Mouse (Mus musculus): ENCODE data around the gene Pnkd. TPM values are rescaled to one million over a fixed set of nuclear protein-coding genes. Genes with fewer than 3 reads are reported as not detected.
A peak's percentile ranks its signal among the peaks of the same experiment; 100 is the strongest.

Gene Pnkd
- total and polyA plus RNA-seq, 3 experiments, result 27.7 to 186 (median 30.5) TPM

DNA sequence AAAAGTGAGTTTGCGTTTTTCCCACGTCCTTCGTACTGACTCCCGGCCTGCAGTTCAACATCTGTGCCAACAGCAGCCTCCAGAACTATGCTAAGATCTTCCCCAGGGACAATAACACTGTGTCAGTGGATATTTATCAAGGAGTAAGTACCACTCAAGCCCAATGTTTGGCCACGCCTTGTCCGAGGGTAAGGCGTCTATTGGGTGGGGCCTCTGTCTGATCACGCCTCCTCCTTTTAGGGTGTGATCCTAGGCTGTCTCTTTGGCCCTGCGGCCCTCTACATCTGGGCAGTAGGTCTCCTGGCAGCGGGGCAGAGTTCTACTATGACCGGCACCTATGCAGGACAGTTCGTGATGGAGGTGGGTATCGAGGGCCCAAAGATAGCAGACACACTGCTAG, 98.7 kb downstream of the Pnkd start:
- Histone ChIP-seq H3K36me3 (replicated peaks) (no peaks in the 10 kb centered on the region), H3K4me3 (ENCODE audit: low read depth, low read length) (no peak overlapping the region), H3K9me3 (replicated peaks) (no peaks in the 10 kb centered on the region), H3K4me1 (ENCODE audit: insufficient read depth, low read depth, low read length) (peaks cover 65% of the 10 kb centered on the region), H3K27me3 (ENCODE audit: insufficient read depth, low read length) (peaks cover 28% of the 10 kb centered on the region)
- ATAC-seq (ENCODE audit: extremely low read depth, insufficient number of reproducible peaks, low FRiP score, poor library complexity, severe bottlenecking) (no peak), DNase-seq (ENCODE audit: low spot score) (no peak)
- TF ChIP-seq TAL1 (conservative IDR thresholded peaks at IDR 0.05; ENCODE audit: low read depth, low read length) (no peak), GATA2 (IDR thresholded peaks at IDR 0.05; ENCODE audit: borderline replicate concordance, low read depth, low read length) (no peak), CTCF (IDR thresholded peaks at IDR 0.05; ENCODE audit: low read depth, low read length) (no peak), GATA1 (IDR thresholded peaks at IDR 0.05; ENCODE audit: borderline replicate concordance, low read length) (no peak), POLR2AphosphoS5 (IDR thresholded peaks at IDR 0.05; ENCODE audit: insufficient replicate concordance, low read depth, low read length) (no peak)

DNA sequence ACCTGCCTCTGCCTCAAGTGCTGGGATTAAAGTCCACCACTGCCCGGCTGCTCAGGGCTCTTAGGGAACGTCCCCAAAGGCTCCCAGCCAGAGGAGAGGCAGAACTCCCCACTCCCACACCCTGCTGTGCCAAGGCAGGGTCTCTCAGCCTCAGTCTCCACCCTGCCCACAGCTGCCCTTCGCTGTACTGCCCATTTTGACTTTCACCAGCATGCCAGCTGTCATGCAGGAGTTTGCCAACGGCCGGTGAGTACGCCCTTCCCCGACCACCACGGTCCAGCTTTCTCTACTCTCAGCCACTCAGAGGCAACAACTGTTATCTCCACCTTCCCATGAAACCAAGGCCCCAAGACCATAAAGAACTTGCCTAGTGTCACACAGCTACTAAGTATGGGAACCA, 99.8 kb downstream of the Pnkd start:
- peaks cover 28% of the 10 kb centered on the region for H3K27me3 ChIP-seq (ENCODE audit: insufficient read depth, low read length)
- H3K4me1 ChIP-seq (ENCODE audit: insufficient read depth, low read depth, low read length), result peaks cover 69% of the 10 kb centered on the region
- H3K9me3 ChIP-seq (replicated peaks), result no peaks in the 10 kb centered on the region
- no peak for DNase-seq (ENCODE audit: low spot score)
- no peak for TF ChIP-seq TAL1 (conservative IDR thresholded peaks at IDR 0.05; ENCODE audit: low read depth, low read length)
- no peak for TF ChIP-seq GATA1 (IDR thresholded peaks at IDR 0.05; ENCODE audit: borderline replicate concordance, low read length)
- TF ChIP-seq POLR2AphosphoS5 (IDR thresholded peaks at IDR 0.05; ENCODE audit: insufficient replicate concordance, low read depth, low read length), result no peak
- no peaks in the 10 kb centered on the region for H3K36me3 ChIP-seq (replicated peaks)
- H3K4me3 ChIP-seq (ENCODE audit: low read depth, low read length), result no peak overlapping the region
- ATAC-seq (ENCODE audit: extremely low read depth, insufficient number of reproducible peaks, low FRiP score, poor library complexity, severe bottlenecking), result no peak

DNA sequence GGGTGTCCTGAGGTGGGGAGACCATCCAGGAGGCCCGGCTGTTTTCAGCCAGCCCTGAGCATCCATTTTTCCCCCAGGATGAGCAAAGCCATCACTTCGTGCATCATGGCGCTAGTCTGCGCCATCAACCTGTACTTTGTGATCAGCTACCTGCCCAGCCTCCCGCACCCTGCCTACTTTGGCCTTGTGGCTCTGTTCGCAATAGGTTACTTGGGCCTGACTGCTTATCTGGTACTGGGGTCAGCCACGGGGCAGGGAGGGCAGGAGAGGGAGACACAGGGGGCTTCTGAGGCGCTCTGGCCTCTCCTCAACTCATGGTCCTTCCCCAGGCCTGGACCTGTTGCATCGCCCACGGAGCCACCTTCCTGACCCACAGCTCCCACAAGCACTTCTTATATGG, 100.3 kb downstream of the Pnkd start:
- no peaks in the 10 kb centered on the region for H3K9me3 ChIP-seq (replicated peaks)
- TF ChIP-seq POLR2AphosphoS5 (IDR thresholded peaks at IDR 0.05; ENCODE audit: insufficient replicate concordance, low read depth, low read length), result no peak
- no peak for TF ChIP-seq TAL1 (conservative IDR thresholded peaks at IDR 0.05; ENCODE audit: low read depth, low read length)
- TF ChIP-seq GATA1 (IDR thresholded peaks at IDR 0.05; ENCODE audit: borderline replicate concordance, low read length), result no peak
- no peak for TF ChIP-seq CTCF (IDR thresholded peaks at IDR 0.05; ENCODE audit: low read depth, low read length)
- no peak for TF ChIP-seq GATA2 (IDR thresholded peaks at IDR 0.05; ENCODE audit: borderline replicate concordance, low read depth, low read length)
- ATAC-seq (ENCODE audit: extremely low read depth, insufficient number of reproducible peaks, low FRiP score, poor library complexity, severe bottlenecking) (no peak), DNase-seq (ENCODE audit: low spot score) (no peak)
- H3K4me1 ChIP-seq (ENCODE audit: insufficient read depth, low read depth, low read length), result peaks cover 69% of the 10 kb centered on the region
- peaks cover 28% of the 10 kb centered on the region for H3K27me3 ChIP-seq (ENCODE audit: insufficient read depth, low read length)
- H3K36me3 ChIP-seq (replicated peaks), result no peaks in the 10 kb centered on the region
- H3K4me3 ChIP-seq (ENCODE audit: low read depth, low read length), result no peak overlapping the region

DNA sequence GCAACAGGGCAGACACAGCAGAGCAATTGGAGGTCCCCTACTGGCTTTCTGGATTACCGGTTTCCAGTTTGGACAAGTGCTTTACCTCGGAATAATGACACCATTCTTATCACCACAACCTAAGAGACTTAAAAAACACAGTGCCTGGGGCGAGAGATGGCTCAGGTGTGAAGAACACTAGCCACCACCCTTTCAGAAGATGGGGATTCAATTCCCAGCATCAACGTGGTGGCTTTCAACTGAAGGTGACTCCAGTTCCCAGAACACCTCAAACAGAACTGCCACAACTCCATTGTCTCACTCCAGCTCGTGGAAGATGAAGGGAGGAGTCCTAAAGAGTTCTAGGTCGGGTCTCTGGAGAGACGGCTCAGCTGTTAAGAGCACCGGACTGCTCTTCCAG, 100.8 kb downstream of the Pnkd start:
- Histone ChIP-seq H3K4me1 (ENCODE audit: insufficient read depth, low read depth, low read length) (peaks cover 73% of the 10 kb centered on the region), H3K36me3 (replicated peaks) (no peaks in the 10 kb centered on the region), H3K9me3 (replicated peaks) (no peaks in the 10 kb centered on the region), H3K4me3 (ENCODE audit: low read depth, low read length) (no peak overlapping the region), H3K27me3 (ENCODE audit: insufficient read depth, low read length) (peaks cover 28% of the 10 kb centered on the region)
- ATAC-seq (ENCODE audit: extremely low read depth, insufficient number of reproducible peaks, low FRiP score, poor library complexity, severe bottlenecking) (no peak), DNase-seq (ENCODE audit: low spot score) (no peak)
- TF ChIP-seq GATA2 (IDR thresholded peaks at IDR 0.05; ENCODE audit: borderline replicate concordance, low read depth, low read length), result no peak
- TF ChIP-seq TAL1 (conservative IDR thresholded peaks at IDR 0.05; ENCODE audit: low read depth, low read length), result no peak
- TF ChIP-seq GATA1 (IDR thresholded peaks at IDR 0.05; ENCODE audit: borderline replicate concordance, low read length), result no peak
- TF ChIP-seq POLR2AphosphoS5 (IDR thresholded peaks at IDR 0.05; ENCODE audit: insufficient replicate concordance, low read depth, low read length), result no peak
- no peak for TF ChIP-seq CTCF (IDR thresholded peaks at IDR 0.05; ENCODE audit: low read depth, low read length)

DNA sequence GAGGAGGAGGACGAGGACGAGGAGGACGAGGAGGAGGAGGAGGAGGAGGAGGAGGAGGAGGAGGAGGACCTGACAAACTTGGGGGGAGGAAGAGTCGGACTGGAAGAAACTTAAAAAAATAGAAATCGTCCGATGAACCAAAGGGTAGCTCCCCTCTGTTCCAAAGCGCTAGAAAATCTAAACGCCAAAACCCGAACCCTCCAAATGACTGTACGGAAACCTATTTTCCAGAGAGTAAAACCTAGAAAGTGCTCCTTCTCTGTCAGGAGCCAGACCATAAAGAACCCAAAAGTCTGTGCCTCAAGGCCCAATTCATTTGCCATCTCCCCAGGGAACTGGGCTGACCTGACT, 101.6 kb downstream of the Pnkd start:
- ATAC-seq (ENCODE audit: extremely low read depth, insufficient number of reproducible peaks, low FRiP score, poor library complexity, severe bottlenecking), result no peak
- no peaks in the 10 kb centered on the region for H3K36me3 ChIP-seq (replicated peaks)
- H3K9me3 ChIP-seq (replicated peaks), result no peaks in the 10 kb centered on the region
- TF ChIP-seq CTCF (IDR thresholded peaks at IDR 0.05; ENCODE audit: low read depth, low read length) (no peak), TAL1 (conservative IDR thresholded peaks at IDR 0.05; ENCODE audit: low read depth, low read length) (no peak), GATA2 (IDR thresholded peaks at IDR 0.05; ENCODE audit: borderline replicate concordance, low read depth, low read length) (no peak), POLR2AphosphoS5 (IDR thresholded peaks at IDR 0.05; ENCODE audit: insufficient replicate concordance, low read depth, low read length) (no peak), GATA1 (IDR thresholded peaks at IDR 0.05; ENCODE audit: borderline replicate concordance, low read length) (no peak)
- H3K27me3 ChIP-seq (ENCODE audit: insufficient read depth, low read length), result peaks cover 21% of the 10 kb centered on the region; the same call in 1 of the 2 replicates
- H3K4me3 ChIP-seq (ENCODE audit: low read depth, low read length), result peak overlapping the region; percentile 73
- H3K4me1 ChIP-seq (ENCODE audit: insufficient read depth, low read depth, low read length), result peaks cover 77% of the 10 kb centered on the region
- DNase-seq (ENCODE audit: low spot score), result no peak

- peak; percentile 57 for TF ChIP-seq CTCF (IDR thresholded peaks at IDR 0.05; ENCODE audit: low read depth, low read length)
- no peak for TF ChIP-seq TAL1 (conservative IDR thresholded peaks at IDR 0.05; ENCODE audit: low read depth, low read length)
- TF ChIP-seq GATA1 (IDR thresholded peaks at IDR 0.05; ENCODE audit: borderline replicate concordance, low read length), result no peak
- H3K36me3 ChIP-seq (replicated peaks), result no peaks in the 10 kb centered on the region
- H3K9me3 ChIP-seq (replicated peaks), result no peaks in the 10 kb centered on the region
- peaks cover 74% of the 10 kb centered on the region for H3K4me1 ChIP-seq (ENCODE audit: insufficient read depth, low read depth, low read length)
- ATAC-seq (ENCODE audit: extremely low read depth, insufficient number of reproducible peaks, low FRiP score, poor library complexity, severe bottlenecking) (peak; percentile 78), DNase-seq (ENCODE audit: low spot score) (peak; percentile 98)
- peak overlapping the region; percentile 73 for H3K4me3 ChIP-seq (ENCODE audit: low read depth, low read length)
- peaks cover 16% of the 10 kb centered on the region; the same call in 1 of the 2 replicates for H3K27me3 ChIP-seq (ENCODE audit: insufficient read depth, low read length)
Measured at GRCm38 (mm10) chr1:74386714-74387385, 102.1 kb downstream of the Pnkd start.

Measured in G1E (cell line).